Mouse (Mus musculus): Measurements from ENCODE around the gene Dhrs7c. TPM values are rescaled to one million over a fixed set of nuclear protein-coding genes. Genes with fewer than 3 reads are reported as not detected.

Dhrs7c gene
- not detected for polyA plus RNA-seq (2015; fragmentation: Illumina TruSeq; extraction: RNeasy Lipid Tissue Mini Kit (QIAGEN cat#74804); ENCODE audit: low read depth, low replicate concordance)

DNA sequence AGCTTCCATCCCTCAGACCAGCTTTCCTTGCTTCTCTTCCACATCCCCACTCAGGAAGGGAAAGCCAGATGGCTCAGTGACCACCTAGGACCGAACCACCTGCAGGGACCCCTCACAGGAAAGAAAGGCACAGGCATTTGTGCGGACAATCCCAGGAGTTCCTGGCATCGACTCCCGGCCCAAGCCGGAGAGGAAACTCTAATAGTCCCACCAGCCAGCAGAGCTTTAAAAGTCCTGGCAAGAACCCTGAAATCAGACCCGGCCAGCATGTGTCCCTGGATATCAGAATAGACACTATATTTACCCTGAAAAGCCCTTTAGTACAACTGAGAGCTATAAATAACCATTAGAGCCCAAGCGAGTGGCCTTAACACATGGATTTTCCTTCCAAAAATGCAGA, at the start of gene Dhrs7c:
TSS of gene Dhrs7c (plus strand) at position 257 of the 400 bp plus-strand sequence.

GRCm38 (mm10) chr11:67771053-67771452, 26.9 kb upstream of the Dhrs7c start, which contains the start of gene Glp2r:
TSS of gene Glp2r (minus strand) at chr11:67771153.

GRCm38 (mm10) chr11:67774379-67774778, 23.6 kb upstream of the Dhrs7c start, which contains the start of gene Gsg1l2:
TSS of gene Gsg1l2 (plus strand) at chr11:67774608.

Other genes with a start within 250 kb of the Dhrs7c start
- gene Rcvrn, start 102.9 kb upstream of the Dhrs7c start, polyA plus RNA-seq (2015; fragmentation: Illumina TruSeq; extraction: RNeasy Lipid Tissue Mini Kit (QIAGEN cat#74804); ENCODE audit: low read depth, low replicate concordance), result 0.94 TPM
- gene Glp2r, start 27.0 kb upstream of the Dhrs7c start, polyA plus RNA-seq (2015; fragmentation: Illumina TruSeq; extraction: RNeasy Lipid Tissue Mini Kit (QIAGEN cat#74804); ENCODE audit: low read depth, low replicate concordance), result 1.4 TPM
- gene Gsg1l2, start 23.6 kb upstream of the Dhrs7c start, polyA plus RNA-seq (2015; fragmentation: Illumina TruSeq; extraction: RNeasy Lipid Tissue Mini Kit (QIAGEN cat#74804); ENCODE audit: low read depth, low replicate concordance), result not detected
- gene Usp43, start 124.0 kb downstream of the Dhrs7c start, polyA plus RNA-seq (2015; fragmentation: Illumina TruSeq; extraction: RNeasy Lipid Tissue Mini Kit (QIAGEN cat#74804); ENCODE audit: low read depth, low replicate concordance), result 2.0 TPM
- 2.5 TPM for gene Cfap52, start 167.5 kb downstream of the Dhrs7c start, polyA plus RNA-seq (2015; fragmentation: Illumina TruSeq; extraction: RNeasy Lipid Tissue Mini Kit (QIAGEN cat#74804); ENCODE audit: low read depth, low replicate concordance)
- gene Stx8, start 168.0 kb downstream of the Dhrs7c start, polyA plus RNA-seq (2015; fragmentation: Illumina TruSeq; extraction: RNeasy Lipid Tissue Mini Kit (QIAGEN cat#74804); ENCODE audit: low read depth, low replicate concordance), result 46.4 TPM

Measured in brain, adult 10 weeks (tissue).